Comparison of ENCODE assay signal across 9 mouse cellular contexts in the genomic region with DNA sequence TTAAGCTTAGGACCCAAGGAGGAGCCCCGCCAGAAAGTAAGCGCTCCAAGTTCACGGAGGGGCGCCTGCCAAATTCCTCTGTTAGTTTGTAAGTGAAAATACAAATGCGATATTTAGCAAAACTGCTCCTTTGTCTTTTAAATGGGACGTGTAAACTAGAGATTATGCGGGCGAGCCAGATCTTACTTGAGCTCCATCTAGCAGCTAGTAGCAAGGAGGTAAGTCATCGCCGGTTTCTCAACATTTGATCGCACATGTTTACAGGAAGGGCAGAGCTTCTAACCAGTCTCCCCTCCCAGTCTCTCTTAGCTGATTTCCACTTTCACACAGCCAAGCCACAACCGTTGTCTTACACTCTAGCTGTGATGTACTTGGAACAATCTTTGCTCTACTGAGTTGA. TPM values are rescaled to one million over a fixed set of nuclear protein-coding genes. Genes with fewer than 3 reads are reported as not detected.
DNase-seq lines count a peak whose midpoint lies in the region; ATAC-seq lines count a peak whose summit lies in the region.
"Had no signal": no experiment of that assay in that cellular context is flagged by ENCODE, and none has a peak within 500 bp of the region (broad histone marks: within the 10 kb centered on the region; RNA-seq: fewer than 3 reads in every experiment).

No protein-coding gene starts in this region.

- peaks cover 9% of the 10 kb centered on the region; the same call in 1 of the 2 replicates for H3K27me3 ChIP-seq in heart, embryonic 12.5 days (replicated peaks)
- H3K27me3 ChIP-seq in liver, embryonic 13.5 days: peaks cover 20% of the 10 kb centered on the region

- H3K27ac ChIP-seq in heart, embryonic 12.5 days (ENCODE audit: poor library complexity, severe bottlenecking): no peak overlapping the region
- no peak overlapping the region for H3K27ac ChIP-seq in liver, embryonic 13.5 days

- H3K4me3 ChIP-seq in heart, embryonic 12.5 days: peak overlapping the region; percentile 32
- H3K4me3 ChIP-seq in liver, embryonic 13.5 days (replicated peaks): no peak overlapping the region

- peak; percentile 10 to 22 for DNase-seq in cerebellum, postnatal 14 days
- no peak for DNase-seq in cerebellum, adult 11 months
- DNase-seq in R1 (ENCODE audit: low read depth, low spot score) (peak; percentile 10), adipocyte (ENCODE audit: low spot score) (no peak)
- DNase-seq in liver, embryonic 13.5 days: no peak
- DNase-seq in c-Kit-positive CD71-positive TER-119-positive erythroid progenitor cells, embryonic 14.5 days (ENCODE audit: low spot score): no peak
- DNase-seq in kidney, postnatal 25 days: no peak
- DNase-seq: layer of hippocampus, postnatal 36 days had no signal

- WGBS in heart, embryonic 12.5 days: 5% methylated on average over 12 of the region's 12 CpGs
- WGBS in liver, embryonic 13.5 days (ENCODE audit: insufficient replicate concordance): 8% methylated on average over 12 of the region's 12 CpGs

- H3K4me1 ChIP-seq in heart, embryonic 12.5 days (replicated peaks): peaks cover 5% of the 10 kb centered on the region
- no peaks in the 10 kb centered on the region for H3K4me1 ChIP-seq in liver, embryonic 13.5 days (replicated peaks)

- ATAC-seq in heart, embryonic 12.5 days (ENCODE audit: insufficient number of reproducible peaks, low FRiP score): 0 out of 2 replicates have a peak, but pooled peaks have one; percentile 11
- ATAC-seq in liver, embryonic 13.5 days (ENCODE audit: low read depth): no peak

- 0 out of 2 replicates have a peak overlapping the region, but pooled peaks have one; percentile 23 for H3K9ac ChIP-seq in heart, embryonic 12.5 days
- no peak overlapping the region for H3K9ac ChIP-seq in liver, embryonic 13.5 days

- no peaks in the 10 kb centered on the region for H3K36me3 ChIP-seq in heart, embryonic 12.5 days
- H3K36me3 ChIP-seq in liver, embryonic 13.5 days: no peaks in the 10 kb centered on the region

- no peaks in the 10 kb centered on the region for H3K9me3 ChIP-seq in heart, embryonic 12.5 days (replicated peaks)
- H3K9me3 ChIP-seq in liver, embryonic 13.5 days (replicated peaks): no peaks in the 10 kb centered on the region

- peak overlapping the region; percentile 67 for H3K4me2 ChIP-seq in heart, embryonic 12.5 days
- H3K4me2 ChIP-seq in liver, embryonic 13.5 days: 0 out of 2 replicates have a peak overlapping the region, but pooled peaks have one; percentile 17

RNA-seq across cellular contexts. Expression of a gene that starts 25.7 kb away (rescaled TPM):
- 10.5 and 12.1 TPM in 2 replicates for polyA plus RNA-seq in heart, embryonic 12.5 days (2016; fragmentation: Nextera tagmentation; extraction: Ambion mirVana)
- 13.6 and 14.6 TPM in 2 replicates for polyA plus RNA-seq in liver, embryonic 13.5 days (2015; fragmentation: Nextera tagmentation; extraction: Ambion mirVana)

RNA-seq across cellular contexts. Expression of a gene that starts 26.1 kb away (rescaled TPM):
- polyA plus RNA-seq in heart, embryonic 12.5 days (2016; fragmentation: Nextera tagmentation; extraction: Ambion mirVana): 7.8 and 9.0 TPM in 2 replicates
- 3.8 and 4.2 TPM in 2 replicates for polyA plus RNA-seq in liver, embryonic 13.5 days (2015; fragmentation: Nextera tagmentation; extraction: Ambion mirVana)

Comparison
In these comparisons a context has a peak if more than half of its experiments do, and no peak if none do; other contexts are left out.
1. DNase-seq: peak in cerebellum, postnatal 14 days (2 of 2) and R1 (single experiment); none in cerebellum, adult 11 months (single experiment), liver, embryonic 13.5 days (single experiment), adipocyte (single experiment), c-Kit-positive CD71-positive TER-119-positive erythroid progenitor cells, embryonic 14.5 days (single experiment) and kidney, postnatal 25 days (0 of 2).